Mouse (Mus musculus) left cerebral cortex, postnatal 36 days (tissue): ENCODE data around the gene Zeb2. TPM values are rescaled to one million over a fixed set of nuclear protein-coding genes. Genes with fewer than 3 reads are reported as not detected.

ENCODE experiments used
- DNase-seq, 2 experiments: peaks; one replicate each; pipeline ENCODE4 v3.0.0; 2021 to 2022; ENCODE audit warnings: low spot score in 2 of 2, mixed read lengths in 1 of 2
- intact Hi-C: fragments of 180-260 bp; cut with DNase I; formaldehyde crosslinking; loops from one replicate; pipeline ENCODE4 v1.15.1; 2025
- microRNA-seq: library from miRNA; unstranded; fragments of <30 nt; microRNA quantifications from one replicate; pipeline ENCODE4 v1.2.0, GENCODE M21; 2022
- total RNA-seq, 2 experiments: library from RNA; stranded (reverse); gene quantifications; 2 replicates each; pipeline ENCODE4 v1.2.3; 2021

The Zeb2 gene
- total RNA-seq, 2 experiments from 2014 or later = 166 to 196 TPM

GRCm38 (mm10) chr2:44969226-44969625, 148.0 kb downstream of the Zeb2 start:
- intact Hi-C loops = no loop called here

GRCm38 (mm10) chr2:44965834-44966555, 151.2 kb downstream of the Zeb2 start:
- intact Hi-C loops = no loop called here
- DNase-seq = no peak

More at GRCm38 (mm10) chr2:44969226-44969625, 148.0 kb downstream of the Zeb2 start:
- DNase-seq = no peak

DNA sequence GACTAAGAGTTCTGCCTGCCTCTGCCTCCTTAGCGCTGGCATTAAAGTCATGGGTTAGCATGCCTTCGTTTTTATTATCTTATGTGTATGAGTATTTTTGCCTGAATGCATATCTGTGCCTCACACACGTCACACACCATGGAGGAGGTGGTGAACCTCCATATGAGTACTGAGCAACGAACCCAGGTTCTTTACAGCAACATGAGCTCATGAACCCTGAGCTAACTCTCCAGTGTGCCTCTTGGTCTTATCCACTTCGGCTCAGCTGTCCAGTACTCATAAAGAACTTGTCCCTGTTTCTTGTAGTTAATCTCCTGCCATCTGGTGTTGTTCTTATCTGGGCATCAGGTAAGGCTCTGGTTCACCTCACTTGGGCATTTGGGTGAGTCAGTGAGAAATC, 154.6 kb downstream of the Zeb2 start:
- intact Hi-C loops = no loop called here
- no peak for DNase-seq

DNA sequence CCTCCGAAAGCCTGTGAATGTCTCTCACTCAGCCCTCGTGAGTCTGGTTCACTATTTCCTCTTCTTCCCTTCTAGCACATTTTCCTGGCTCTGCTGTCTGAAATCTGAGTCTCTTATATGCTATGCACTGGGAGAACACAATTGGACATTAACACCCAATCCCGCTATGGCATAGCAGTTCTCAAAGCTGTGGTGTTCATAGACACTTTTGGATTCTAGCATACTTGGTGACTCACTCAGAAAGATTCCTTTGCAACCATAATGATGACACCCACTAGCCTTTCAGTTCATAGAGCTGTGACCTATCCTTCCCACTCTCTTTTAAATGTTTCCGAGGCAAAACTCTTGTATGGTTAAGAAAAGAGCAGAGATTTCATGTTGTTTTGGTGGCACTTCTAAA, 156.0 kb downstream of the Zeb2 start:
- intact Hi-C loops = no loop called here
- no peak for DNase-seq

DNA sequence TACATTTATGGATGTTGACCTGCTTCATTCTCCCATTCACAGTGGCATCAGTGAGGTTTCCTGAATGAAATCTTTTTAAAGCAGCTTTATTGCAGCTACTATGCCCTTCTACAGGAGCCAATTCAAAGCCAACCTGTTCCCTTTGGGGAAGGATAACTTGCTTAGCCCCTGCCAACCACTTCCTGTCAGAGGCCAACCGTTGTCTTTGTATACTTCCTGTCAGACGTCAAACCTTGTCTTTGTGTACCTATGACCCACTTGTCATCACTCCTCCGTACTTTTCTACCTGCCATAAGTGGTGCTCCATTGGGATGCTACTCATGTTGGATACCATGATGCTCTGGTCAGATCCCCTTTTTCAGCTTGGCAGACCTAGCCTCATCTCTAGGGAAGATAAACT, 156.6 kb downstream of the Zeb2 start:
- no peak for DNase-seq
- intact Hi-C loops = no loop called here

GRCm38 (mm10) chr2:44957329-44957797, 159.8 kb downstream of the Zeb2 start:
- intact Hi-C loops = no loop called here
- DNase-seq = no peak

GRCm38 (mm10) chr2:44956232-44956631, 161.0 kb downstream of the Zeb2 start:
- no peak for DNase-seq
- intact Hi-C loops = no loop called here

- intact Hi-C loops = no loop called here
- DNase-seq = no peak
Measured at GRCm38 (mm10) chr2:44955506-44955905, 161.7 kb downstream of the Zeb2 start.

DNA sequence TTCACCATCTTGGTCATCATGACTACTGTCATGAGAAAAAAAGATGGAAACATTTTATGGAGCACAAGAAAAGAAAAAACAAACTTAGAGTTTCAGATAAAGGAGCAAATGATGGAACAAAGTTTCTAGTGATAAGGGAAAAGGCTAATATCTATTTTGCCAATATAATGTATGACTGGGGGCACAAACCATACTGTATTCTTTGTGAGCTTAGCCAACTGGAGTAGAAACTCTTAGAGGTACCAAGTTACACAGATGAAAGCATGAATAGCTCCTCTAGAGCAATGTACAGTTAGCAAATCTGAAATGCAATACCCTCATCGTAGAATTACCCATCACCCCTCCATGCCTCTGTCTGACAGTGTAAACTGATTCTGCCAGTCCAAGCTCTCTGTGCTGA, 163.0 kb downstream of the Zeb2 start:
- intact Hi-C loops = no loop called here
- DNase-seq = no peak

GRCm38 (mm10) chr2:44952830-44953422, 164.3 kb downstream of the Zeb2 start:
- no peak for DNase-seq
- intact Hi-C loops = no loop called here

GRCm38 (mm10) chr2:44951651-44952213, 165.5 kb downstream of the Zeb2 start:
- no peak for DNase-seq
- intact Hi-C loops = no loop called here

- DNase-seq = no peak
- intact Hi-C loops = no loop called here
Measured at GRCm38 (mm10) chr2:44944689-44945088, 172.5 kb downstream of the Zeb2 start.

Small RNA genes lying within 50 kb of the gene (microRNA-seq; reads per million reads assigned to microRNA genes)
- 14.2 reads per million, percentile 34 among the genes with 10 or more reads in this experiment for gene Mir5129

Other genes starting within 250 kb of the Zeb2 start
- gene Gtdc1, start 189.7 kb downstream of the Zeb2 start, total RNA-seq = 10 to 100 TPM; 87.1 TPM